In the genomic region with DNA sequence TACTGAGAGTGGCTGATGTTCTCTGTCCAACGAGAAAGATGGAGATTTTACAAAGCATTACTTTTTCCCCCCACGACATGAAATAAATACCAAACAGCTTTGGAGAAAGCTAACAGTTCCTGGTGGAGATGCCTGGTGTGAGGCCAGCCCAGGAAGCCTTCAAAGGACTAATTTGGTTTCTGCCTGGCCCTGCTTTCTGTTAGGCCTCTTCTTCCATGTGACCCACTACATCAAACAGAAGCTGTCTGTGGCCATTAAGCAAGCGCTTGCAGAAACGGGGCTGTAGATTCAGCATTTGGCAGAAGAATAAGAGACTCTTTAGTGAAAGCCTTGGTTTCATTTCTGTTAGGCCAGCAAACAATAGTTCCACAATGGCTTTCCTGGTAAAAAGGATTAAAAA, we compare ENCODE assay signal across 21 mouse cellular contexts.
"Had no signal": no experiment of that assay in that cellular context is flagged by ENCODE, and none has a peak within 500 bp of the region (broad histone marks: within the 10 kb centered on the region; RNA-seq: fewer than 3 reads in every experiment).

No protein-coding gene starts in this region.

- H3K27me3 ChIP-seq: kidney, embryonic 15.5 days; limb, embryonic 12.5 days; midbrain, embryonic 15.5 days; neural tube, embryonic 12.5 days; neural tube, embryonic 15.5 days; stomach, embryonic 15.5 days had no signal

- H3K27ac ChIP-seq: kidney, embryonic 15.5 days; limb, embryonic 15.5 days; liver, embryonic 14.5 days; midbrain, embryonic 12.5 days; midbrain, embryonic 15.5 days; neural tube, embryonic 12.5 days; neural tube, embryonic 15.5 days; stomach, embryonic 15.5 days had no signal

- H3K4me3 ChIP-seq: kidney, embryonic 15.5 days; limb, embryonic 12.5 days; limb, embryonic 15.5 days; midbrain, embryonic 12.5 days; midbrain, embryonic 15.5 days; neural tube, embryonic 12.5 days; neural tube, embryonic 15.5 days; stomach, embryonic 15.5 days had no signal

- H3K9ac ChIP-seq: kidney, embryonic 15.5 days; limb, embryonic 12.5 days; limb, embryonic 15.5 days; liver, embryonic 14.5 days; liver, postnatal 0 days; lung, embryonic 14.5 days; midbrain, embryonic 12.5 days; midbrain, embryonic 15.5 days; neural tube, embryonic 12.5 days; neural tube, embryonic 15.5 days; stomach, embryonic 15.5 days had no signal

- ATAC-seq: liver, postnatal 0 days; lung, postnatal 0 days; midbrain, embryonic 15.5 days had no signal

- H3K36me3 ChIP-seq: kidney, embryonic 15.5 days; limb, embryonic 12.5 days; limb, embryonic 15.5 days; midbrain, embryonic 12.5 days; midbrain, embryonic 15.5 days; neural tube, embryonic 12.5 days; neural tube, embryonic 15.5 days; stomach, embryonic 15.5 days had no signal

- H3K9me3 ChIP-seq: kidney, embryonic 15.5 days; limb, embryonic 12.5 days; limb, embryonic 15.5 days; midbrain, embryonic 12.5 days; midbrain, embryonic 15.5 days; neural tube, embryonic 12.5 days; neural tube, embryonic 15.5 days; stomach, embryonic 15.5 days had no signal

- DNase-seq: kidney, adult 8-10 months; kidney, postnatal 10 days; kidney, postnatal 36 days; left cerebral cortex, postnatal 4 days; liver, postnatal 0 days; lung, embryonic 14.5 days; right cerebral cortex, adult 18-20 months; right cerebral cortex, postnatal 14 days; spleen, adult 18-20 months; thymus, postnatal 25 days had no signal

- H3K4me2 ChIP-seq: kidney, embryonic 15.5 days; limb, embryonic 12.5 days; limb, embryonic 15.5 days; liver, embryonic 11.5 days; lung, embryonic 14.5 days; midbrain, embryonic 12.5 days; midbrain, embryonic 15.5 days; neural tube, embryonic 12.5 days; neural tube, embryonic 15.5 days; stomach, embryonic 15.5 days had no signal

- H3K4me1 ChIP-seq: kidney, embryonic 15.5 days; limb, embryonic 12.5 days; limb, embryonic 15.5 days; midbrain, embryonic 15.5 days; neural tube, embryonic 12.5 days; neural tube, embryonic 15.5 days; stomach, embryonic 15.5 days had no signal
